Mouse (Mus musculus): ENCODE measurements at regions not wholly inside any gene's neighbourhood (a gene's known extent, or its start where the extent isn't known, plus 50 kb on each side); places are given as distances from the start of the nearest gene placed in this dataset.

DNA sequence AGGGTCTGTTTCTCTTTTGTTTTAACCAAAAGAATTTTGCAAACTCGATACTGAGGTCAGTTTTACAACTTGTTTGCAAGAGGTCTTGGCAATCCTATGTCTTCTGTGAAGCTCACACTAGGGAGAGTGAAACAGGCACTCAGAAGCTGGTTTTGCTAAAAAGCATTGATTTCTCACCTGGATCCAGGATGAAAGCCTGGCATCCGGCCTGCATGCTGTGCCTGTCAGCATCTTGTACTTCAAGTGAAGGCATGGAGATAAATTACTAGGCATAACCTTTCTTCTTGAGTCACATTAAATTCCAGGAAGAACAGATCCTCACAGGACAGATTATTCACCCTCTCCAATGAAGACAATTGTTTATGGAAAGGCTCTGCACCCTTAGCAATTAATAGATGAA, 477.5 kb downstream of the Btbd3 start:
- no peak overlapping the region for H3K9ac ChIP-seq
- H3K4me1 ChIP-seq = no peaks in the 10 kb centered on the region
- H3K27ac ChIP-seq = no peak overlapping the region
- no peaks in the 10 kb centered on the region for H3K27me3 ChIP-seq
- no peak overlapping the region for H3K4me2 ChIP-seq (replicated peaks)
- WGBS = 65% methylated on average over 2 of the region's 2 CpGs
- H3K36me3 ChIP-seq = no peaks in the 10 kb centered on the region
- no peak for ATAC-seq (ENCODE audit: low FRiP score)
- H3K9me3 ChIP-seq (replicated peaks) = no peaks in the 10 kb centered on the region
- no peak overlapping the region for H3K4me3 ChIP-seq

DNA sequence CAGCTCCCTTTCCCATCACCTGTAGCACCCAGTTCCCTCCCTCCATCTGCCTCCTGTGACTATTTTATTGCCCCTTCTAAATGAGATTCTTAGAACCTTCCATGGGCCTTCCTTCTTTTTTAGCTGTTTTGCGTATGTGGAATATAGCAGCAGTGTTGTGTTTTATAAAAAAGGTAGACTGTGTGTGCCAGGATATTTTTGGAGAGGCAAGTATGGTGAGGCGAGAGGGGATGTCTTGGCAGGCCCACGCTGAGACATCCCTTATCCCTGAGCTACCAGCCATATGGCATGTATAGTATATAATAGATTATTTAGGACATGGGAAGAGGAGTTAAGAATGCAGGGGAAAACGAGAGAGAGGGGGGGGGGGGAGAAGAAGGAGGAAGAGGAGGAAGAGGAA, 488.4 kb downstream of the Btbd3 start:
- no peak overlapping the region for H3K4me2 ChIP-seq (replicated peaks)
- no peak overlapping the region for H3K4me3 ChIP-seq
- no peak overlapping the region for H3K27ac ChIP-seq
- H3K9me3 ChIP-seq (replicated peaks) = no peaks in the 10 kb centered on the region
- no peaks in the 10 kb centered on the region for H3K27me3 ChIP-seq
- no peaks in the 10 kb centered on the region for H3K36me3 ChIP-seq
- ATAC-seq (ENCODE audit: low FRiP score) = no peak
- H3K4me1 ChIP-seq = no peaks in the 10 kb centered on the region
- no peak overlapping the region for H3K9ac ChIP-seq
- 87% methylated on average over 4 of the region's 4 CpGs for WGBS

DNA sequence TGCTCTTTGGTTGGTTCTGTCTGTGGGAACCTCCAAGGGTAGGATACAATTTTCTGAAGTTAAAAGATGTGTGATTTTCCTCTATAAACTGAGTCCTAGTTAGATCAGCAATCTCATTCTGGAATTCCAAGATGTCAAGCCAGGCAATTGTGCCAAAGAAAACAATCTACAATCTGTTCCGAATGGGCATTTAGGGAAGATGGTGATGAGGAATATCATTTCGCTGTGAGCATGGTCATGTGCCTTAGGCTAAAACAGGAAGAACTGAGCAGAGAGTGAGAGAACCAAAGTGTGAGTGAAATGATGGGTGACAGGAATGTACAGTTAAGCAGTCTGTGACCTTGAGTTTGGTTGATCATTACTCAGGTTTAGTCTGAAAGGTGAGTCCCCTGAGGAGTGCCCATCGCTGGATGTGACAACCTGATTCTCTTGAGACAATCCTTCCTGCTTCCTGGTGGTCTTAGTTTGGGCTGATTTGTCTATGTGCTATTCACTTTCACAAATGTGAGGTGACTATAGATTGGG, 504.1 kb downstream of the Btbd3 start:
- no peak for ATAC-seq (ENCODE audit: low FRiP score)
- Histone ChIP-seq H3K27me3 (no peaks in the 10 kb centered on the region), H3K9me3 (replicated peaks) (no peaks in the 10 kb centered on the region), H3K36me3 (no peaks in the 10 kb centered on the region), H3K4me1 (no peaks in the 10 kb centered on the region), H3K27ac (no peak overlapping the region), H3K4me3 (no peak overlapping the region), H3K4me2 (replicated peaks) (no peak overlapping the region), H3K9ac (no peak overlapping the region)
- 84% methylated on average over 3 of the region's 3 CpGs for WGBS

GRCm38 (mm10) chr2:138761400-138761799, 505.0 kb downstream of the Btbd3 start:
- Histone ChIP-seq H3K4me1 (peaks cover 3% of the 10 kb centered on the region; the same call in 1 of the 2 replicates), H3K4me3 (no peak overlapping the region), H3K36me3 (no peaks in the 10 kb centered on the region), H3K27ac (no peak overlapping the region), H3K9ac (no peak overlapping the region), H3K27me3 (no peaks in the 10 kb centered on the region), H3K9me3 (replicated peaks) (no peaks in the 10 kb centered on the region), H3K4me2 (replicated peaks) (no peak overlapping the region)
- no peak for ATAC-seq (ENCODE audit: low FRiP score)
- WGBS = 95% methylated on average over 1 of the region's 1 CpGs

DNA sequence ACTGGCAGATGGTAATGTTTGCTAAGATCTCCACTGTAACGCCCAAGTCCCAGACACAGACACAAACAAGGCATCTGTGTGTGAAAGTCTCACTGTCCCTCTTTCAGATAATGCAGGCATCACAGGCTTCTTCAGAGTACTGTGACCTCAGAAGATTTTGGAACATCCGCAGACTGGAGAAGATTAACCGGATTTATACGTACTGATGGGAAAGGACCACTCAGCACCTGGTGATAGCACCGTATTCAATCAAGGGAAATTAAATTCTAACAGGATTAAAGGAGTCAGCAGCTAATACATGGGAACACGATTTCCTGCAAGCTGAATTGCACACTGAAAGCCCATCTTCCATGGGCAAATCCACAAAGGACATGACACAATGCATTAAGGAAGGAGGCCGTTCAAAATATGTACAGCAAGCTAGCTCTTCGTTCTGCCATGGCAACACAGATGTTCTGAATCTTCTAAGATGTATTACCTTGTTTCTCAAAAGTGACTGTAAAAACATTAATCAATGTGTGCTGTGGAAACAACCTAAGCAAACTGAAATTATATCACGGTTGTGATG, 510.0 kb downstream of the Btbd3 start:
- Histone ChIP-seq H3K4me2 (replicated peaks) (no peak overlapping the region), H3K27me3 (no peaks in the 10 kb centered on the region), H3K4me3 (no peak overlapping the region), H3K9ac (no peak overlapping the region), H3K27ac (no peak overlapping the region; the same call in 1 of the 2 replicates), H3K36me3 (no peaks in the 10 kb centered on the region), H3K4me1 (peaks cover 6% of the 10 kb centered on the region; the same call in 1 of the 2 replicates), H3K9me3 (replicated peaks) (no peaks in the 10 kb centered on the region)
- 64% methylated on average over 9 of the region's 9 CpGs for WGBS
- ATAC-seq (ENCODE audit: low FRiP score) = 0 out of 2 replicates have a peak, but pooled peaks have one; percentile 22

GRCm38 (mm10) chr2:138783781-138784180, 527.4 kb downstream of the Btbd3 start:
- no peaks in the 10 kb centered on the region for H3K36me3 ChIP-seq
- H3K4me3 ChIP-seq = no peak overlapping the region
- no peaks in the 10 kb centered on the region for H3K4me1 ChIP-seq
- no peaks in the 10 kb centered on the region for H3K27me3 ChIP-seq
- no peak for ATAC-seq (ENCODE audit: low FRiP score)
- H3K9ac ChIP-seq = no peak overlapping the region
- no peak overlapping the region for H3K27ac ChIP-seq
- H3K4me2 ChIP-seq (replicated peaks) = no peak overlapping the region
- H3K9me3 ChIP-seq (replicated peaks) = no peaks in the 10 kb centered on the region
- 84% methylated on average over 3 of the region's 3 CpGs for WGBS

- Histone ChIP-seq H3K4me1 (no peaks in the 10 kb centered on the region), H3K27ac (no peak overlapping the region), H3K9ac (no peak overlapping the region), H3K4me3 (no peak overlapping the region), H3K9me3 (replicated peaks) (no peaks in the 10 kb centered on the region), H3K36me3 (no peaks in the 10 kb centered on the region), H3K27me3 (no peaks in the 10 kb centered on the region), H3K4me2 (replicated peaks) (no peak overlapping the region)
- 89% methylated on average over 6 of the region's 6 CpGs for WGBS
- ATAC-seq (ENCODE audit: low FRiP score) = no peak
These were observed 536.5 kb downstream of the Btbd3 start for GRCm38 (mm10) chr2:138792711-138793450.

GRCm38 (mm10) chr2:138806196-138806595, 549.8 kb downstream of the Btbd3 start:
- Histone ChIP-seq H3K27ac (no peak overlapping the region), H3K9me3 (replicated peaks) (no peaks in the 10 kb centered on the region), H3K4me1 (no peaks in the 10 kb centered on the region), H3K4me3 (no peak overlapping the region), H3K9ac (no peak overlapping the region), H3K36me3 (no peaks in the 10 kb centered on the region), H3K4me2 (replicated peaks) (no peak overlapping the region), H3K27me3 (no peaks in the 10 kb centered on the region)
- no peak for ATAC-seq (ENCODE audit: low FRiP score)
- WGBS = 77% methylated on average over 3 of the region's 3 CpGs

- no peak overlapping the region for H3K4me2 ChIP-seq (replicated peaks)
- H3K27ac ChIP-seq = no peak overlapping the region
- H3K4me3 ChIP-seq = no peak overlapping the region
- ATAC-seq (ENCODE audit: low FRiP score) = no peak
- H3K9ac ChIP-seq = no peak overlapping the region
- no peaks in the 10 kb centered on the region for H3K9me3 ChIP-seq (replicated peaks)
- no peaks in the 10 kb centered on the region for H3K36me3 ChIP-seq
- H3K27me3 ChIP-seq = no peaks in the 10 kb centered on the region
- 93% methylated on average over 2 of the region's 2 CpGs for WGBS
- no peaks in the 10 kb centered on the region for H3K4me1 ChIP-seq
These were observed 553.4 kb downstream of the Btbd3 start for GRCm38 (mm10) chr2:138809767-138810166.

DNA sequence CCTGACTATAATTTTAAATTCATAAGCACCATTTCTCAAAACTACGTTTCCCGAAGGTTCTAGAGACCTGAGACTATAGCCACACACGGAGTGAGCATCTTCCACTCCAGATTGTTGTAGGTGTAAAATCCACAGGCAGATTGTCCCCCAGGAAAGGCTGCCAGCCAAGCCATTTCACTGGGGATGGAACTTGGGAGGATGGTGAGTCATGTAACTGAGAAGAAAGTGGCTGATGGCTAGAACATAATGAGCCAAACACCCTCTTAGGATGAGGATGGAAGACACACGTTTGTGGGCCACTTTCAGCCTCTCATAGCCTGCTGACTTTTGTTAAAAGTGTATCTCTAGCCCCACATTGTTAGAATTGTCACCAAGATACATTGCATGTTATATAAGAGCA, 564.1 kb downstream of the Btbd3 start:
- Histone ChIP-seq H3K27ac (no peak overlapping the region), H3K9me3 (replicated peaks) (no peaks in the 10 kb centered on the region), H3K9ac (no peak overlapping the region), H3K4me2 (replicated peaks) (no peak overlapping the region), H3K27me3 (no peaks in the 10 kb centered on the region), H3K36me3 (no peaks in the 10 kb centered on the region), H3K4me1 (no peaks in the 10 kb centered on the region), H3K4me3 (no peak overlapping the region)
- WGBS = 87% methylated on average over 4 of the region's 4 CpGs
- ATAC-seq (ENCODE audit: low FRiP score) = no peak

- Histone ChIP-seq H3K4me1 (no peaks in the 10 kb centered on the region; the same call in 1 of the 2 replicates), H3K27me3 (no peaks in the 10 kb centered on the region), H3K27ac (no peak overlapping the region), H3K4me2 (replicated peaks) (no peak overlapping the region), H3K9me3 (replicated peaks) (no peaks in the 10 kb centered on the region), H3K9ac (no peak overlapping the region), H3K4me3 (no peak overlapping the region), H3K36me3 (no peaks in the 10 kb centered on the region)
- WGBS = 70% methylated on average over 4 of the region's 4 CpGs
- no peak for ATAC-seq (ENCODE audit: low FRiP score)
These were observed 568.5 kb downstream of the Btbd3 start for GRCm38 (mm10) chr2:138824873-138825272.

DNA sequence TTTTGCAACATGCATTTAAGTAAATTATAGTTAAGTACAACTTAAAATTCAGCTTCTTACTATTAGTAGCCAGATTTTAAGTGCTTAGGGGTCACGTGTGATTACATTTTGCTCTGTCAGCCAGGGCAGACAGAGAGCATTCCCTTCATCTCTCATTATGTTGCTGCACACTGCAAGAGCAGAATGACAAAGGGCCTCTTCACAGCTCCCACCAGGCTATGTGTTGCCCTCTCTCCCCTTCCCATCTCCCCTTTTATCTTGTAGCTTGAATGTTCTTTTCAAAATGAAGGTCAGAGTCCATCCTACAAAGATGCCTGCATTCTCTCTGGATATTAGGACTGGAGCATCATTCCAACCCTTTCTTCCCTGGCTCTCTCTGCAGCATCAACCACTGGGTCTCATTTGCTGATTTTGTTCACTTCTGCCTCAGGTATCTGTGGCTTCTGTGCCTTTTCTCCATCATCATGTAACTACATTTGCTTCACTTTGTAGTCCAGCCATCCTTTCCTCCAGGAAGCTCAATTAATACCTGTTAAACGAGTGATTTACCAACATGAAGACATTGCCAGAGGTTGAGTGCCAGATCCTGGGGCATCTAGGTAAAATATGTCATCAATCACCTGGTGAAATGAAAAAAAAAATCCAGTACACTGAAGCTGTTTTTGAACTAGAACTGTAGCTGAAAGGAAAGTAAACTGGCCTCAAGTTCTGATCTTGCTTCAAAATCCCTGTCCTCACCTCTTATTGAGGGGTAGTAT, 571.6 kb downstream of the Btbd3 start:
- Histone ChIP-seq H3K36me3 (no peaks in the 10 kb centered on the region), H3K4me3 (no peak overlapping the region), H3K27ac (no peak overlapping the region), H3K9ac (no peak overlapping the region), H3K4me1 (no peaks in the 10 kb centered on the region; the same call in 1 of the 2 replicates), H3K27me3 (no peaks in the 10 kb centered on the region), H3K9me3 (replicated peaks) (no peaks in the 10 kb centered on the region), H3K4me2 (replicated peaks) (no peak overlapping the region)
- 46% methylated on average over 2 of the region's 2 CpGs for WGBS
- no peak for ATAC-seq (ENCODE audit: low FRiP score)

All from hindbrain, embryonic 12.5 days (tissue).